Mouse (Mus musculus) ES-Bruce4 (cell line): Measurements from ENCODE around the gene Erp27. TPM values are rescaled to one million over a fixed set of nuclear protein-coding genes. Genes with fewer than 3 reads are reported as not detected.
"Not testable (repeated sequence)": the region's sequence is repeated elsewhere in the genome, so short reads cannot be mapped to it uniquely, and the experiment has no call there.

ENCODE experiments used
- H3K27ac ChIP-seq: 2 replicates; pipeline ENCODE4 v1.5.1; 2012; ENCODE audit warnings: low read length, inconsistent platforms; ENCODE audit not compliant: insufficient read depth
- H3K27me3 ChIP-seq: 2 replicates; pipeline ENCODE4 v1.6.1; 2012; ENCODE audit warnings: mild to moderate bottlenecking, low read length, inconsistent platforms; ENCODE audit not compliant: control insufficient read depth, poor library complexity, insufficient read depth, severe bottlenecking
- H3K36me3 ChIP-seq: 2 replicates; pipeline ENCODE4 v1.6.1; 2012; ENCODE audit warnings: inconsistent platforms, mild to moderate bottlenecking, low read length, moderate library complexity; ENCODE audit not compliant: control insufficient read depth, poor library complexity, insufficient read depth, severe bottlenecking
- H3K4me1 ChIP-seq: one replicate; pipeline ENCODE4 v1.8.1; 2011; ENCODE audit warnings: low read length; ENCODE audit not compliant: control insufficient read depth, insufficient read depth
- H3K4me3 ChIP-seq: 2 replicates; pipeline ENCODE4 v1.5.1; 2011; ENCODE audit warnings: low read depth, mild to moderate bottlenecking, low read length
- H3K9ac ChIP-seq: 2 replicates; pipeline ENCODE4 v1.6.1; 2012; ENCODE audit warnings: low read depth, mild to moderate bottlenecking, inconsistent platforms; ENCODE audit not compliant: poor library complexity, severe bottlenecking
- H3K9me3 ChIP-seq: replicated peaks from 2 replicates; pipeline ENCODE4 v1.6.1; 2012; ENCODE audit warnings: mild to moderate bottlenecking, low read length, inconsistent platforms; ENCODE audit not compliant: control insufficient read depth, poor library complexity, insufficient read depth, severe bottlenecking
- CTCF ChIP-seq: IDR thresholded peaks from one replicate; pipeline ENCODE4 v1.8.1; 2011; ENCODE audit warnings: low read depth, low read length
- EP300 ChIP-seq: IDR thresholded peaks from 2 replicates; pipeline ENCODE4 v1.6.1; 2011; ENCODE audit warnings: low read depth, low read length; ENCODE audit not compliant: insufficient read depth
- POLR2A ChIP-seq: IDR thresholded peaks from one replicate; pipeline ENCODE4 v1.8.1; 2011; ENCODE audit warnings: low read length; ENCODE audit not compliant: insufficient read depth
- polyA plus RNA-seq: library from polyadenylated mRNA; stranded (reverse); fragments of >200 nt; gene quantifications from 2 replicates; pipeline ENCODE4 v1.2.4, GENCODE M21; 2011; ENCODE audit warnings: low read depth; ENCODE audit not compliant: missing spikeins, insufficient read depth, insufficient read length

Erp27 gene
- not detected in 2 replicates for polyA plus RNA-seq

GRCm38 (mm10) chr6:136922080-136922479 lies at the start of gene Erp27:
Gene Erp27, minus strand, starts transcription at chr6:136922180.
- H3K4me3 ChIP-seq: no peak within 1 kb of the TSS
- H3K27me3 ChIP-seq: no peaks in the 10 kb centered on the region
- H3K27ac ChIP-seq: no peak within 1 kb of the TSS
- no peaks in the 10 kb centered on the region for H3K9me3 ChIP-seq
- no peaks in the 10 kb centered on the region for H3K4me1 ChIP-seq
- no peak within 1 kb of the TSS for H3K9ac ChIP-seq
- H3K36me3 ChIP-seq: no peaks in the 10 kb centered on the region
- TF ChIP-seq EP300 (no peak), POLR2A (no peak), CTCF (no peak)

GRCm38 (mm10) chr6:136968877-136969276 lies 46.9 kb upstream of the Erp27 start:
- not testable (repeated sequence) for H3K4me3 ChIP-seq, H3K27ac ChIP-seq, H3K4me1 ChIP-seq, H3K9me3 ChIP-seq, H3K27me3 ChIP-seq, H3K9ac ChIP-seq, H3K36me3 ChIP-seq

- no peaks in the 10 kb centered on the region for H3K27me3 ChIP-seq
- no peaks in the 10 kb centered on the region for H3K36me3 ChIP-seq
- H3K27ac ChIP-seq: no peak overlapping the region
- no peak for TF ChIP-seq EP300
- no peak for TF ChIP-seq POLR2A
- TF ChIP-seq CTCF: no peak
- H3K9ac ChIP-seq: no peak overlapping the region
- no peaks in the 10 kb centered on the region for H3K9me3 ChIP-seq
- H3K4me3 ChIP-seq: no peak overlapping the region
- H3K4me1 ChIP-seq: no peaks in the 10 kb centered on the region
These were observed 45.5 kb upstream of the Erp27 start for GRCm38 (mm10) chr6:136967466-136967865.

- H3K27ac ChIP-seq: no peak overlapping the region
- H3K4me1 ChIP-seq: no peaks in the 10 kb centered on the region
- H3K4me3 ChIP-seq: no peak overlapping the region
- no peaks in the 10 kb centered on the region for H3K9me3 ChIP-seq
- no peaks in the 10 kb centered on the region for H3K36me3 ChIP-seq
- no peak overlapping the region for H3K9ac ChIP-seq
- no peak for TF ChIP-seq EP300
- no peak for TF ChIP-seq POLR2A
- no peak for TF ChIP-seq CTCF
- H3K27me3 ChIP-seq: no peaks in the 10 kb centered on the region
These were observed 43.9 kb upstream of the Erp27 start for GRCm38 (mm10) chr6:136965912-136966311.

- Histone ChIP-seq H3K27me3 (no peaks in the 10 kb centered on the region), H3K9me3 (no peaks in the 10 kb centered on the region), H3K9ac (no peak overlapping the region), H3K36me3 (no peaks in the 10 kb centered on the region), H3K4me3 (no peak overlapping the region), H3K4me1 (no peaks in the 10 kb centered on the region), H3K27ac (no peak overlapping the region)
- TF ChIP-seq CTCF (no peak), POLR2A (no peak), EP300 (no peak)
These were observed 42.9 kb upstream of the Erp27 start for GRCm38 (mm10) chr6:136964609-136965510.

GRCm38 (mm10) chr6:136962957-136963356 lies 41.0 kb upstream of the Erp27 start:
- no peaks in the 10 kb centered on the region for H3K4me1 ChIP-seq
- no peak for TF ChIP-seq CTCF
- TF ChIP-seq POLR2A: no peak

More at GRCm38 (mm10) chr6:136962957-136963356, 41.0 kb upstream of the Erp27 start:
- Histone ChIP-seq H3K36me3 (no peaks in the 10 kb centered on the region), H3K4me3 (no peak overlapping the region), H3K9ac (no peak overlapping the region), H3K27ac (no peak overlapping the region), H3K27me3 (no peaks in the 10 kb centered on the region), H3K9me3 (no peaks in the 10 kb centered on the region)
